Mouse (Mus musculus) heart, postnatal 10 days (tissue): ENCODE data around the gene Npff. TPM values are rescaled to one million over a fixed set of nuclear protein-coding genes. Genes with fewer than 3 reads are reported as not detected.
A peak's percentile ranks its signal among the peaks of the same experiment; 100 is the strongest.

Experiments
- DNase-seq, 2 experiments: peaks; one replicate each; pipeline ENCODE4 v3.0.0; 2021
- intact Hi-C: fragments of 180-260 bp; cut with DNase I; formaldehyde crosslinking; loops from one replicate; pipeline ENCODE4 v1.15.1; 2025
- total RNA-seq, 2 experiments: library from RNA; stranded (reverse); gene quantifications; 2 replicates each; pipeline ENCODE4 v1.2.3; 2021

Gene Npff
- total RNA-seq: 1 to 10 TPM; 1.4 to 3.8 TPM

GRCm38 (mm10) chr15:102524892-102525485 lies at the start of gene Npff:
TSS of gene Npff (minus strand) at chr15:102524942.
- intact Hi-C loops: loop anchor here (2.0 kb wide), 1 partner anchor 62 kb away; no protein-coding TSS in a partner anchor
- DNase-seq: peak; percentile 78 to 87

- DNase-seq: no peak
- intact Hi-C loops: no loop called here
Measured at GRCm38 (mm10) chr15:102572081-102572480, 47.3 kb upstream of the Npff start.

DNA sequence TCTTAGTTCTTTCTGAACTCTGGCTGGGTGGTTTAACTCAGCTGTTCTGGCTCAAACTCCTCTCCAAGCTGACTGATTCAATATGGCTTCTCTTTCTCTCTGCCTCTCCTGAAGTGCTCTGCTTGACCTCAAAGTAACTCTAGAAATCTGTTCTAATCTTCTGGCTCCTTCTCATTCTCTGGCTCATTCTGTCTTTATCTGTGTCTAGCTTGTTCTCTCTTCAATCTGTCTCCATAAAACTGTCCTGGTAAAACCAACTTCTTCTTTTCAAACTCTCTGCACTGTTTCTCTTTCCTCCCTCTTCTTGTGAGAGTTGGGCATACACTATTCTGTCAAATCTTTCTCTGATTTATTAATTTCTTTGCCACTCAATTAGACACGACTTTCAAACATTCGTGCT lies 43.1 kb upstream of the Npff start:
- intact Hi-C loops: loop anchor here (5.0 kb wide), 1 partner anchor 54 kb away; no protein-coding TSS in a partner anchor
- DNase-seq: no peak

GRCm38 (mm10) chr15:102563681-102564080 lies 38.9 kb upstream of the Npff start:
- DNase-seq: no peak
- intact Hi-C loops: no loop called here

DNA sequence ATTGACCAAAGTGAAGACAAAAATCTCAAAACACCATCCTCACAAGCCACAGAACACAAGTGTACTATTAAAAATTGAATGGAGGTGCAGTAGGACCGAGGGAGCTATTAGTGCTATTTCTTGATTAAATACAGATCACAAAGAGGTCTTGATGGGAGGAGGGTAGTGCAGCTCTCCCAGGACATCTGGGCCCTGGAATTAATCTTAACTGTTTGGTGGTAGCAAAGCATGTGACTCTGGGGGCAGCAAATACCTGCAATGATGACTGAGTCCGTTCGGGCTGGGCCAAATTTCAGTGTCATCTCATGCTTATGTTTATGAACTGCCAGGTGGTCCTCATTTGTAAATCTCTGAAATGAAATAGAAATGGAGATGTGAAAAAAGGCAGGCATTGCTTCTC lies 38.3 kb upstream of the Npff start:
- no peak for DNase-seq
- intact Hi-C loops: no loop called here

DNA sequence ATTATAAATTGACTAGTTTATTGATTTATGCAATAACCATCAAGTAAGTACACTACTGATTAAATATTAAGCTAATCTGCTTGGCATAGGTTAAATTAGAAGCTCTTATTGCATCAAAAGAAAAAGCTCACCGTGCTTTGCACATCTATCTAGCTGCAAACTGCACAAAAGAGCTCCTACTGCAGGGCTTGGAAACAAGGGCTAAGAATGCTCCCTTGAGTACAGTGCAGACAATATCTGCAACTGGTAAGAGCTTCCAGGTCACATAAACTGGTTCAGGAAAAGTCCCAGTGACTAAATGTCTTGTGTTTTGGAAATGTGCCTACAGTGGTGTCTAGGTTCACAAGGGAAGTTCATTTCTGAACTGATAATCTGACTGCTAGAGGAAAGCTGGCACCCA lies 37.7 kb upstream of the Npff start:
- intact Hi-C loops: no loop called here

DNA sequence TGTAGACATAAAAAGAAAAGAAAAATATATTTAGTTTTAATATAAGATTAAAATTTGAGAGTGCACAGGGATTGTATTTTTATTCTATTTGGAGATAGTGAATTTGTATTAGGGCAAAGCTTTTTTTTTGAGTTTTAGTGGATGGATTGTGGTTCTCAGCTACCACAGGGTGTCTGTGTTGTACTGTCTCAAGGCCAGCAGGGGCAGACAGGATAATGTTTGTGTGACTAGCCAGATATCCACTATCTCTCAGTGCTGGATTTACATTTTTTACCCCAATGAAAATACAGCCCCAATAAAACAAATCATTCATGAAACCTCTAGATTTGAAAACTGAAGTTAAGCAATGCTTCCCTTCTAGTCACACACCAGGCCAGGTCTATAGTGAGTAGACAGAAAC lies 32.8 kb upstream of the Npff start:
- DNase-seq: no peak
- intact Hi-C loops: loop anchor here (5.0 kb wide), 1 partner anchor 110 kb away; no protein-coding TSS in a partner anchor

More for the DNA sequence above, 37.7 kb upstream of the Npff start:
- no peak for DNase-seq

- intact Hi-C loops: loop anchor here (5.0 kb wide), 1 partner anchor 112 kb away; no protein-coding TSS in a partner anchor
- no peak for DNase-seq
Measured at GRCm38 (mm10) chr15:102555581-102555980, 30.8 kb upstream of the Npff start.

DNA sequence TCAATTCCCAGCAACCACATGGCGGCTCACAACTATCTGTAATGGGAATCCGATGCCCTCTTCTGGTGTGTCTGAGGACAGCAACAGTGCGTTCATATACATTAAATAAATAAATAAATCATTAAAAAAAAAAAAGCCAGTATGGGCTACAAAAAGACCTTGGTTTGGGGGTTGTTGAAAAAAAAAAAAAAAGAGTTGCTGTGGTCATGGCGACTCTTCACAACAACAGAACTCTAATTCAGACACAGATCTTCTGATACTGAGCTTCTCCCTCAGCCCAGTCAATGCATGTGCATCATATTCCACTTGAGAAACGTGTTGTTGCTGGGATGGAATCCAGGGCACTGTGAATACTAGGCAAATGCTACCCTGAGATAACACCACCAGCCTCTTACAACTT lies 27.9 kb upstream of the Npff start:
- intact Hi-C loops: no loop called here
- no peak for DNase-seq

DNA sequence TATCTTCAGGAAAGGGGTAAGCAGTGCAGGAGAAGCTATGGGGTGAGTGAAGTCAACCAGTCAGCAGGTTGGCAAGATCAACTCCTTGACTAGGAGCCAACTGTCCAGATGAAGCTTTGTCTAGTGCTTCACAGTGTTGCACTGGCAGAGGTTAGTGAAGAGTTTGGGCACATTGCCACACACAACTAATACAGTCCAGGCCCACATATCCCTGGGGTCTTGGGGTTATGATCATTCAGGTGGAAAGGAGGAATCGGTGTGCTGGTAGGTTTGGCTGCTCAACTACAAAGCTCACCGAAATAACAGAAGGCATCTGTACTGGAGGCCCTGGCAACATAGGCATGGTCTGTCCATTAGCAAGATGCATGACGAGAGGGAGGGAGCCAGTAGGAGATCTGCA lies 22.7 kb upstream of the Npff start:
- intact Hi-C loops: no loop called here

GRCm38 (mm10) chr15:102546677-102547427 lies 22.1 kb upstream of the Npff start:
- peak; percentile 81 to 84 for DNase-seq
- intact Hi-C loops: no loop called here

More for the DNA sequence above, 22.7 kb upstream of the Npff start:
- DNase-seq: peak; percentile 58 to 63

DNA sequence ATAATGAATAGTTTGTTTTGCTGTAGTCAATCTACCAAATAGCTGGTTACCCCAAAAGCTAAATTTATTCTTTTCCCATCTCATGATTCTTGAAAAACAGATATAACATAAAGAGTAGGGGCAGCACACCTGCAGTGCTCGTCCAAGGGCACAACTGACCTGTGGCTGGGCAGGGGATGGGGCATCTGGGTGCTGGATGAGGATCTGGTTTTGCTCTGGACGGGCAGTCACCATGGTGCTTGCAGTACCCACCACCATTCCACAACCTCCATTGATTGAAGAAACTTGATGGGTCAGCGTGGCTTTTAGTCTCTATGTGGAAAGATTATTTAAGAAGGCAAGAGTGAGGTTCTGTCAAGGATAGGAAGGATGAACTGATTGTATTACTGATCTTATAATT lies 21.5 kb upstream of the Npff start:
- DNase-seq: no peak
- intact Hi-C loops: no loop called here

- DNase-seq: no peak
- intact Hi-C loops: no loop called here
Measured at GRCm38 (mm10) chr15:102544801-102545200, 20.1 kb upstream of the Npff start.

DNA sequence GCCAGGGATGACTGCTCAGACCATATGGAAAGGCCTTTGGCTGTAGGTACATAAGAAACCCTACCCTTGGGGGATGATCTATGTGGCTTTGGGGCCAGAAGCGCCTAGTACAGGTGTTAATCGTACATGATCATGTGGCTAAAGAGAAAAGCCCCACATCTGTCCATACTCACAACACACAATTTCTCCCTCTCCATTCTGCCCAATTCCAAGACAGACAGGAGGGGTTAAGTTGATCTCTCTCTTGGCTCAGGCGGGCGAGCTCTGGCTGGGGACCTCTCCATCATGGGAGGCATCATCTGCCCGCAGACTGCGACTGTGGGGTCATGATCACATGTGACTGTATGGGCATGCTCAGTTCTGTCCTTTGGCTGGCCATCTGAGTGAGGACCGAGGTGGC lies 9.2 kb upstream of the Npff start:
- no peak for DNase-seq
- intact Hi-C loops: no loop called here

GRCm38 (mm10) chr15:102532106-102532900 lies 7.6 kb upstream of the Npff start:
- no peak for DNase-seq
- intact Hi-C loops: no loop called here

DNA sequence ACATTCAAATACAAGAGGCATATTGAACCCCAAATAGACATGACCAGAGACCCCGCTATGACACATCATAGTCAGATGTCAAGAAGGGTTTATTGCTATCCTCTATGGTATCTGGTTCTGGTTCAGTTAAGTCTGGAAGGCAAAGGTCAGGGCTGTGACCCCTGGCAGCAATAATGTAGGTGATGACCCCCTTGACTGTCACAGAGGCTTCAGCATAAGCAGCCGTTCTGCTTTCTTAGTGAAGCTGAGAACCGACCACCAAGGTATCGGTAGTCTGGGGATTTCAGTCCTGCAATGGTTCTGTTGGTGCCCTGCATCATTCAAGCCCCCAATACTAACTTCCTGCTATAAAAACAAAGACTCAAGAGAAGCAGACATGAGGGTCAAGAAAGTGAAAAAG lies 6.8 kb upstream of the Npff start:
- intact Hi-C loops: no loop called here
- no peak for DNase-seq

GRCm38 (mm10) chr15:102530566-102530965 lies 5.8 kb upstream of the Npff start:
- no peak for DNase-seq
- intact Hi-C loops: no loop called here

DNA sequence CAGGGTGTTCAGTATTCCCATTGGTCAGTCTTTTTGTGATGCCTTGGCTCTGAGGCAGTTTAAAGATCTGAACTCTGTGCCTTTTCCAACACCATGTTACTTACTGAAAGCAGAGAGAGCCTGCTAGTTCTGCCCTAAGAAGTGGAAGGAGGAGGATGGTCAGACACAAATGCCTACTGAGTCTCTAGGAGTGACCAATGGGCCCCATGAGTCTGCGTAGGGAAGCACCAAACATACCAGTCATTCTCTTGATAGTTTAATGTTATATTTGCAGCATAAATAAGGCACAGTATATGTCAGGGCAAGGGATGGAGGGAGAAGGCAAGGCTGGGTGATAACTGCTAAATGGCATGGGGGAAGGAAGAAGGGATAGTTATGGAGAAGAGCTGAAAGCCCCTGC lies 3.7 kb upstream of the Npff start:
- intact Hi-C loops: no loop called here
- no peak for DNase-seq

DNA sequence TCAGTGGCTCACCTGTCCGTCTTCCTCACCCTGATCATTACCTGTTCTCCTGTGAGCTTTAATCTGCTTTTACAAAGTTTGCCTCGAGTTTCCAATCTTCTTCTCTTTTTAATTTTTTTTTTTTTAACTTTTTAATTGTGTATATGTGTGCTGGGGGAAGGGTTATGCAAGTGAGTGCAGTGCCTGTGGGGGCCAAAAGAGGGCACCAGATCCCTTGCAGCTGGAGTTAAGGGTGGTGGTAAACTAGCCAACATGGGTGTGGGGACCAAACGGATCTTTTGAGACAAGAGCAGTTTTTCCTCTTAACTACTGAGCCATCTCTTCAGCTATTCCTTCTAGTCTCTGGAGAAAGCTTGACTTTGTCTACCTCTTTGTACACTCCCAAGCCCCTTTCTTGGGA lies 3.2 kb upstream of the Npff start:
- DNase-seq: no peak
- intact Hi-C loops: no loop called here

DNA sequence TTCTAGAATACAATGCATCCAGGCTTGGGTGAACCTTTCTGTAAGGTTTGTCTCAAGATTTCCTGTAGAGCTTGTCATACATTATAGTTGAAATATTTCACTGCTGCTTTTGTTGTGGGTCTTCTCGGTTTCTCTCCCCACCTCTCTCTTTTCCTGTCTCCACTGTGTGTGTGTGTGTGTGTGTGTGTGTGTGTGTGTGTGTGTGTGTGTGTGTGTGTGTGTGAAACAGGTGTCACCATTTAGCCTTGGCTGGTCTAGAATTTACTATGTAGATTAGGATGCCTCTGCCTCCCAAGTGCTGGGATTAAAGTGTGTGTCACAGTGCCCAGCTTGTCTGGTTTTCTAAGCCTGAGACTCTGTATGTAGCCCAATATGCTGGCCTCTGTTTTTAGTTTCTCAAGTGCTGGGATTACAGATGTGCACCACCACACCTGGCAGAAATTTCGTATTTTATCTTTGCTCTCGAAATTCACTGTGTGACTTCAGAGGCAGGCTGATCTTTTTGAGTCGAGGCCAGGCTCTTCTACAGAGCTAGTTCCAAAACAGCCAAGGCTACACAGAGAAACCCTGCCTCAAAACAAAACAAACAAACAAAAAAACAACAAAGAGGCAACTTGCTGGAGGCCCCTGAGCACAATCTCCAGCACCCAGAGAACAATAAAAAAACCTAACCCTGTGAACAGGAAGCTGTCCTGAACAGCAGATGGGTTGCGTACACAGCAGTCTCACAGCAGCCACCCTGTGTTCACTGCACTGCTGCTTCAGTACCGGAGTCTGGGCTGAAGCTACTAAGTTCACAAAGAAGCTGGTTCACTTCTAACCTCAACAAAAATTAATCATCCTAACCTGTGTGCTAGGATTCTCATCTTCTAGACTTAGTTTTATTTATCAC lies 1.6 kb upstream of the Npff start:
- intact Hi-C loops: no loop called here
- no peak for DNase-seq
